Mouse (Mus musculus): ENCODE data around the gene Vgf. TPM values are rescaled to one million over a fixed set of nuclear protein-coding genes. Genes with fewer than 3 reads are reported as not detected.

Gene Vgf
- polyA plus RNA-seq, 1 experiment = 0.84 TPM

DNA sequence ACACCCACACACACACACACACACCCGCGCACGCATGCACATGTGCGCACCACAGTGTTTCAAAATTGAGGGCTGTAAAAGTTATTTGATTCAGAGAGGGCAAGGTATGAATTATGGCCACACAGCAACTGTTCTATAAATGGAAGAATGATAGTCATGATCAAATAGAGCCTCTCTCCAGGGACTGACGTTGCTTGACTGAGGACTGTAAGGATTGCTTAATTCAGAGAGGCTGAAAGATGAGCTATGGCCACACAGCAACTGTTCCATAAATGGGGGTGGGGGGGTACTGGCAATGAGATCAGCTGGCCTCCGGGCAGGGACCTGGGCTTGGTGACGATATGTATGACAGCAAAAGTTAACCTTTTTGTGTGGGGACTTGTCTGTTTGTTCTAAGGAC lies 51.0 kb downstream of the Vgf start:
- TF ChIP-seq POLR2A (IDR thresholded peaks at IDR 0.05; ENCODE audit: control insufficient read depth, low read depth, low read length) = no peak
- no peak for TF ChIP-seq CTCF (IDR thresholded peaks at IDR 0.05; ENCODE audit: control insufficient read depth, insufficient read depth, insufficient replicate concordance, low read depth, low read length)
- H3K4me3 ChIP-seq (ENCODE audit: control insufficient read depth, low read depth, low read length) = no peak overlapping the region
- no peak overlapping the region for H3K27ac ChIP-seq (ENCODE audit: control insufficient read depth, insufficient read depth, low read depth, low read length)
- H3K36me3 ChIP-seq (ENCODE audit: control insufficient read depth, insufficient read depth, low read length) = no peaks in the 10 kb centered on the region
- no peaks in the 10 kb centered on the region for H3K27me3 ChIP-seq (ENCODE audit: control insufficient read depth, insufficient read depth, low read length)
- H3K4me1 ChIP-seq (ENCODE audit: control insufficient read depth, insufficient read depth, low read length) = peaks cover 14% of the 10 kb centered on the region

DNA sequence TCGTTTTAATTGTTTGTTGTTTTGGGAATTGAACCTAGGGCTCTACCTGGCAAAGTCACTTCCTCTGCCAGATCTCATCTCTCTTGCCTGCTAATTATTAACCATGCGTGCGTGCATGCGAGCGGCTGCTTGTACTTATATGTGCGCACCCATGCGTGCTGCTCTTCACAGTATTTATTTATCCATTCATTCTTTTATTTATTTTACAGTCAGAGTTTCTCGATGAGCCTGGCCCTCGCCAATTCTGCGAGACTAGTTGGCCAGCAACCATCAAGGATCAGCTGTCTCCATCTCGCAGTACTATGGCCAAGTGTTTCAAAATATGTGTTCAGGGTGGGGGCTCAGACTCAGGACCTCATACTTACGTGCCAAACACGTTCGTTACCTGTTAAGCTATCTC lies 51.8 kb downstream of the Vgf start:
- H3K27me3 ChIP-seq (ENCODE audit: control insufficient read depth, insufficient read depth, low read length) = no peaks in the 10 kb centered on the region
- no peak overlapping the region for H3K4me3 ChIP-seq (ENCODE audit: control insufficient read depth, low read depth, low read length)
- H3K36me3 ChIP-seq (ENCODE audit: control insufficient read depth, insufficient read depth, low read length) = no peaks in the 10 kb centered on the region
- H3K27ac ChIP-seq (ENCODE audit: control insufficient read depth, insufficient read depth, low read depth, low read length) = no peak overlapping the region
- peaks cover 14% of the 10 kb centered on the region for H3K4me1 ChIP-seq (ENCODE audit: control insufficient read depth, insufficient read depth, low read length)
- TF ChIP-seq POLR2A (IDR thresholded peaks at IDR 0.05; ENCODE audit: control insufficient read depth, low read depth, low read length) = no peak
- TF ChIP-seq CTCF (IDR thresholded peaks at IDR 0.05; ENCODE audit: control insufficient read depth, insufficient read depth, insufficient replicate concordance, low read depth, low read length) = no peak

DNA sequence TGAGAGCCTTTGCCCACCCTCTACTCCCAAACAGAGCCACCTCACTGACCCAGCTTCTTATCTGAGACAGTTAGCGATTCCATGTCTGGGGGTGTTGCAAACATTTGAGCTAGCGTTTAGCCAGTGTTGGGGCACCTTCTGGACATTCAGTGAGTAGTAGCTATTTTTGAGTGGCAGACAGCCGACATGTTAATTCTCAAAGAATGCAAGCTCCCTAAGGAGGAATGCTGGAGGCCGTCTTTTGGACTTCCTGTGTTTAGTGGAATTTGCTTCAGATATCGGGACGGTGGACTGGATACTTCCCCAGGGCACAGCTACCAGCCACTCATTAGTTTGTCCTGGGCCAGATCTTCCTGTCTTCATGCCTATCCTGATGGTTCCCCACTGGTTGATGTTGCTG lies 52.4 kb downstream of the Vgf start:
- no peaks in the 10 kb centered on the region for H3K36me3 ChIP-seq (ENCODE audit: control insufficient read depth, insufficient read depth, low read length)
- H3K4me3 ChIP-seq (ENCODE audit: control insufficient read depth, low read depth, low read length) = no peak overlapping the region
- peaks cover 14% of the 10 kb centered on the region for H3K4me1 ChIP-seq (ENCODE audit: control insufficient read depth, insufficient read depth, low read length)
- H3K27me3 ChIP-seq (ENCODE audit: control insufficient read depth, insufficient read depth, low read length) = no peaks in the 10 kb centered on the region
- no peak for TF ChIP-seq CTCF (IDR thresholded peaks at IDR 0.05; ENCODE audit: control insufficient read depth, insufficient read depth, insufficient replicate concordance, low read depth, low read length)
- TF ChIP-seq POLR2A (IDR thresholded peaks at IDR 0.05; ENCODE audit: control insufficient read depth, low read depth, low read length) = no peak
- no peak overlapping the region for H3K27ac ChIP-seq (ENCODE audit: control insufficient read depth, insufficient read depth, low read depth, low read length)

DNA sequence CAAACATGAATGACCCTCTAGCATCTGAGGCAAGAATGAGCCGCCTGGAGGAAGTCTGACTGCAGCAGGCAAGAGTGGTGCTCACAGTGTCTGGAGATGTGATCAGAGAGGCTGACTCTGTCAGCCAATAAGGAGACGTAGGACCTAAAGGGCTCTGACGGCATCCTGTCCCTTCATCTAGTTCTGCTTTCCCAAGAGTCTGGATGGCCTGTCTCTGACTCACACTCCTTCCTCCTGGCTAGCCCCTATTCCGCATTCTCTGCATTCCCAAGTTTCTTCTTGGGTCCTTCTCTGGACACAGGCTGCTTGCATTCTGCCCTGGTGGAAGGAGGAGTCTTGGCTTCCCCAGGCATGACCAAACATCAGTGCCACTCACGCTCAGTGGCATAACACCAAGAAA lies 53.7 kb downstream of the Vgf start:
- Histone ChIP-seq H3K27me3 (ENCODE audit: control insufficient read depth, insufficient read depth, low read length) (no peaks in the 10 kb centered on the region), H3K4me1 (ENCODE audit: control insufficient read depth, insufficient read depth, low read length) (peaks cover 14% of the 10 kb centered on the region), H3K4me3 (ENCODE audit: control insufficient read depth, low read depth, low read length) (no peak overlapping the region), H3K36me3 (ENCODE audit: control insufficient read depth, insufficient read depth, low read length) (no peaks in the 10 kb centered on the region), H3K27ac (ENCODE audit: control insufficient read depth, insufficient read depth, low read depth, low read length) (no peak overlapping the region)
- TF ChIP-seq CTCF (IDR thresholded peaks at IDR 0.05; ENCODE audit: control insufficient read depth, insufficient read depth, insufficient replicate concordance, low read depth, low read length) (no peak), POLR2A (IDR thresholded peaks at IDR 0.05; ENCODE audit: control insufficient read depth, low read depth, low read length) (no peak)

Other genes with a start within 250 kb of the Vgf start
- 134 and 135 TPM in 2 replicates for gene Col26a1, start 143.2 kb upstream of the Vgf start, polyA plus RNA-seq (2012; rRNA removed)
- 133 TPM in 2 replicates for gene Ift22, start 118.2 kb upstream of the Vgf start, polyA plus RNA-seq (2012; rRNA removed)
- 71.3 and 76.5 TPM in 2 replicates for gene Fis1, start 73.1 kb upstream of the Vgf start, polyA plus RNA-seq (2012; rRNA removed)
- gene Cldn15, start 59.8 kb upstream of the Vgf start, polyA plus RNA-seq (2012; rRNA removed) = 0.25 and 0.58 TPM in 2 replicates
- 15.3 and 16.3 TPM in 2 replicates for gene Plod3, start 39.4 kb upstream of the Vgf start, polyA plus RNA-seq (2012; rRNA removed)
- gene Znhit1, start 38.4 kb upstream of the Vgf start, polyA plus RNA-seq (2012; rRNA removed) = 308 and 386 TPM in 2 replicates
- gene Ap1s1, start 19.7 kb downstream of the Vgf start, polyA plus RNA-seq (2012; rRNA removed) = 15.4 and 16.6 TPM in 2 replicates
- 0.72 and 0.88 TPM in 2 replicates for gene Serpine1, start 45.9 kb downstream of the Vgf start, polyA plus RNA-seq (2012; rRNA removed)
- gene Trim56, start 89.8 kb downstream of the Vgf start, polyA plus RNA-seq (2012; rRNA removed) = 0.58 and 0.76 TPM in 2 replicates
- 24.7 and 26.0 TPM in 2 replicates for gene Muc3, start 122.9 kb downstream of the Vgf start, polyA plus RNA-seq (2012; rRNA removed)
- 1.2 and 1.4 TPM in 2 replicates for gene Muc3a, start 186.0 kb downstream of the Vgf start, polyA plus RNA-seq (2012; rRNA removed)

Measured in testis, adult 2 months (tissue).